In genomic region chr19:47989575-47989891, GRCm38 (mm10) we compare ENCODE assay signal across 20 mouse cellular contexts. TPM values are rescaled to one million over a fixed set of nuclear protein-coding genes. Genes with fewer than 3 reads are reported as not detected.
A peak's percentile ranks its signal among the peaks of the same experiment; 100 is the strongest.
DNase-seq lines count a peak whose midpoint lies in the region; ATAC-seq and TF ChIP-seq lines count a peak whose summit lies in the region.
"Had no signal": no experiment of that assay in that cellular context is flagged by ENCODE, and none has a peak within 500 bp of the region (broad histone marks: within the 10 kb centered on the region; RNA-seq: fewer than 3 reads in every experiment).

No protein-coding gene starts in this region.

- no peaks in the 10 kb centered on the region for H3K36me3 ChIP-seq in embryonic facial prominence, embryonic 11.5 days (replicated peaks; ENCODE audit: control insufficient read depth, insufficient read depth, low read depth, low read length)
- H3K36me3 ChIP-seq in embryonic facial prominence, embryonic 10.5 days (replicated peaks) = no peaks in the 10 kb centered on the region
- H3K36me3 ChIP-seq in hindbrain, embryonic 13.5 days = no peaks in the 10 kb centered on the region
- no peaks in the 10 kb centered on the region for H3K36me3 ChIP-seq in hindbrain, embryonic 16.5 days (ENCODE audit: control insufficient read depth, insufficient read depth, low read length)
- H3K36me3 ChIP-seq in midbrain, embryonic 13.5 days = no peaks in the 10 kb centered on the region
- H3K36me3 ChIP-seq in midbrain, postnatal 0 days (ENCODE audit: insufficient read depth, low read length) = no peaks in the 10 kb centered on the region
- H3K36me3 ChIP-seq: embryonic facial prominence, embryonic 13.5 days; forebrain, embryonic 12.5 days; heart, embryonic 12.5 days; intestine, embryonic 15.5 days had no signal

- no peak for DNase-seq in embryonic facial prominence, embryonic 11.5 days (ENCODE audit: low spot score)
- no peak for DNase-seq in embryonic facial prominence, embryonic 10.5 days (ENCODE audit: low spot score)
- no peak for DNase-seq in midbrain, postnatal 0 days (ENCODE audit: low spot score)
- no peak for DNase-seq in spleen, adult 12 weeks (ENCODE audit: low spot score)
- DNase-seq: adrenal gland, postnatal 10 days; B cell, adult 2 months; cerebellum, adult 11 months; cerebellum, adult 8-10 months; gastrocnemius, postnatal 14 days had no signal

- H3K4me3 ChIP-seq in embryonic facial prominence, embryonic 11.5 days (ENCODE audit: low read depth, low read length) = no peak overlapping the region
- H3K4me3 ChIP-seq in embryonic facial prominence, embryonic 10.5 days = no peak overlapping the region
- H3K4me3 ChIP-seq in hindbrain, embryonic 13.5 days = no peak overlapping the region
- H3K4me3 ChIP-seq in hindbrain, embryonic 16.5 days (ENCODE audit: low read length) = no peak overlapping the region
- H3K4me3 ChIP-seq in midbrain, embryonic 13.5 days (replicated peaks) = no peak overlapping the region
- no peak overlapping the region for H3K4me3 ChIP-seq in midbrain, postnatal 0 days (ENCODE audit: low read depth, low read length)
- H3K4me3 ChIP-seq: embryonic facial prominence, embryonic 13.5 days; forebrain, embryonic 12.5 days; heart, embryonic 12.5 days; intestine, embryonic 15.5 days had no signal

- no peak for TF ChIP-seq CTCF in midbrain, postnatal 0 days (IDR thresholded peaks at IDR 0.05)

- no peaks in the 10 kb centered on the region for H3K9me3 ChIP-seq in embryonic facial prominence, embryonic 11.5 days (replicated peaks; ENCODE audit: control insufficient read depth, low read length)
- no peaks in the 10 kb centered on the region for H3K9me3 ChIP-seq in embryonic facial prominence, embryonic 10.5 days
- no peaks in the 10 kb centered on the region for H3K9me3 ChIP-seq in hindbrain, embryonic 13.5 days
- H3K9me3 ChIP-seq in hindbrain, embryonic 16.5 days (ENCODE audit: control insufficient read depth, low read length) = no peaks in the 10 kb centered on the region
- H3K9me3 ChIP-seq in midbrain, embryonic 13.5 days = no peaks in the 10 kb centered on the region
- no peaks in the 10 kb centered on the region for H3K9me3 ChIP-seq in midbrain, postnatal 0 days (ENCODE audit: low read length)
- H3K9me3 ChIP-seq: embryonic facial prominence, embryonic 13.5 days; forebrain, embryonic 12.5 days; heart, embryonic 12.5 days; intestine, embryonic 15.5 days had no signal

- H3K4me1 ChIP-seq in embryonic facial prominence, embryonic 11.5 days (ENCODE audit: control insufficient read depth, insufficient read depth, low read length) = no peaks in the 10 kb centered on the region
- no peaks in the 10 kb centered on the region for H3K4me1 ChIP-seq in embryonic facial prominence, embryonic 10.5 days
- H3K4me1 ChIP-seq in hindbrain, embryonic 13.5 days (replicated peaks) = peaks cover 18% of the 10 kb centered on the region
- 0 out of 2 replicates have a peak, but pooled peaks cover 2% of the 10 kb centered on the region for H3K4me1 ChIP-seq in hindbrain, embryonic 16.5 days (ENCODE audit: control insufficient read depth, insufficient read depth, low read depth, low read length)
- H3K4me1 ChIP-seq in midbrain, embryonic 13.5 days (replicated peaks) = peaks cover 9% of the 10 kb centered on the region
- H3K4me1 ChIP-seq in midbrain, postnatal 0 days (ENCODE audit: insufficient read depth, low read length) = no peaks in the 10 kb centered on the region
- H3K4me1 ChIP-seq: heart, embryonic 12.5 days; intestine, embryonic 15.5 days had no signal

- no peak overlapping the region for H3K4me2 ChIP-seq in embryonic facial prominence, embryonic 11.5 days (ENCODE audit: low read depth, low read length)
- H3K4me2 ChIP-seq in hindbrain, embryonic 13.5 days = no peak overlapping the region
- H3K4me2 ChIP-seq in hindbrain, embryonic 16.5 days (ENCODE audit: low read length) = no peak overlapping the region
- no peak overlapping the region for H3K4me2 ChIP-seq in midbrain, embryonic 13.5 days (replicated peaks)
- H3K4me2 ChIP-seq in midbrain, postnatal 0 days (ENCODE audit: low read depth, low read length, poor library complexity, severe bottlenecking) = no peak overlapping the region
- H3K4me2 ChIP-seq: forebrain, embryonic 12.5 days; heart, embryonic 12.5 days; intestine, embryonic 15.5 days had no signal

- ATAC-seq in embryonic facial prominence, embryonic 11.5 days (replicated peaks; ENCODE audit: insufficient number of reproducible peaks, low FRiP score, low TSS enrichment, low read depth) = 0 out of 2 replicates have a peak, but pooled peaks have one; percentile 34
- ATAC-seq in hindbrain, embryonic 13.5 days (ENCODE audit: low FRiP score) = no peak
- no peak for ATAC-seq in hindbrain, embryonic 16.5 days
- no peak; the same call in none of the 2 replicates for ATAC-seq in midbrain, embryonic 13.5 days
- no peak for ATAC-seq in midbrain, postnatal 0 days (ENCODE audit: low FRiP score)
- ATAC-seq: CD4-positive, CD25-positive, alpha-beta regulatory T cell, adult 4 months; forebrain, embryonic 16.5 days; intestine, embryonic 15.5 days had no signal

- no peak overlapping the region for H3K9ac ChIP-seq in embryonic facial prominence, embryonic 11.5 days (replicated peaks; ENCODE audit: low read length)
- H3K9ac ChIP-seq in hindbrain, embryonic 13.5 days = no peak overlapping the region
- H3K9ac ChIP-seq in hindbrain, embryonic 16.5 days (ENCODE audit: low read depth, low read length) = no peak overlapping the region
- no peak overlapping the region for H3K9ac ChIP-seq in midbrain, embryonic 13.5 days (replicated peaks)
- no peak overlapping the region for H3K9ac ChIP-seq in midbrain, postnatal 0 days (replicated peaks; ENCODE audit: low read length, poor library complexity, severe bottlenecking)
- H3K9ac ChIP-seq: embryonic facial prominence, embryonic 13.5 days; forebrain, embryonic 12.5 days; heart, embryonic 12.5 days; intestine, embryonic 15.5 days had no signal

- no peaks in the 10 kb centered on the region for H3K27me3 ChIP-seq in embryonic facial prominence, embryonic 11.5 days (ENCODE audit: control insufficient read depth, insufficient read depth, low read length)
- no peaks in the 10 kb centered on the region for H3K27me3 ChIP-seq in embryonic facial prominence, embryonic 10.5 days (replicated peaks; ENCODE audit: low read depth, poor library complexity, severe bottlenecking)
- peaks cover 2% of the 10 kb centered on the region; the same call in 1 of the 2 replicates for H3K27me3 ChIP-seq in hindbrain, embryonic 13.5 days
- H3K27me3 ChIP-seq in hindbrain, embryonic 16.5 days (replicated peaks; ENCODE audit: control insufficient read depth, insufficient read depth, low read length) = peaks cover 2% of the 10 kb centered on the region; the same call in 1 of the 2 replicates
- H3K27me3 ChIP-seq in midbrain, embryonic 13.5 days = no peaks in the 10 kb centered on the region
- H3K27me3 ChIP-seq in midbrain, postnatal 0 days (ENCODE audit: insufficient read depth, low read length) = no peaks in the 10 kb centered on the region
- H3K27me3 ChIP-seq: forebrain, embryonic 12.5 days; intestine, embryonic 15.5 days had no signal

- H3K27ac ChIP-seq in embryonic facial prominence, embryonic 11.5 days (replicated peaks; ENCODE audit: low read depth, low read length) = no peak overlapping the region
- no peak overlapping the region for H3K27ac ChIP-seq in embryonic facial prominence, embryonic 10.5 days (replicated peaks)
- H3K27ac ChIP-seq in hindbrain, embryonic 13.5 days = peak overlapping the region; percentile 40; the same call in 1 of the 2 replicates
- no peak overlapping the region for H3K27ac ChIP-seq in hindbrain, embryonic 16.5 days (ENCODE audit: low read depth, low read length)
- H3K27ac ChIP-seq in midbrain, embryonic 13.5 days = 0 out of 2 replicates have a peak overlapping the region, but pooled peaks have one; percentile 27
- no peak overlapping the region for H3K27ac ChIP-seq in midbrain, postnatal 0 days (ENCODE audit: low read depth, low read length)
- H3K27ac ChIP-seq: embryonic facial prominence, embryonic 13.5 days; intestine, embryonic 15.5 days had no signal

- WGBS in embryonic facial prominence, embryonic 11.5 days = 86% methylated on average over 4 of the region's 4 CpGs
- 89% methylated on average over 4 of the region's 4 CpGs for WGBS in embryonic facial prominence, embryonic 10.5 days
- WGBS in hindbrain, embryonic 13.5 days = 58% methylated on average over 4 of the region's 4 CpGs
- WGBS in hindbrain, embryonic 16.5 days = 59% methylated on average over 4 of the region's 4 CpGs
- 68% methylated on average over 4 of the region's 4 CpGs for WGBS in midbrain, embryonic 13.5 days
- WGBS in midbrain, postnatal 0 days = 77% methylated on average over 4 of the region's 4 CpGs

RNA-seq across cellular contexts. Expression of gene Cfap58, which starts 52.1 kb away (rescaled TPM):
- 0.10 TPM in 1 of 2 replicates, not detected in the other for polyA plus RNA-seq in embryonic facial prominence, embryonic 11.5 days (2014; fragmentation: Nextera tagmentation; extraction: Ambion mirVana)
- not detected in 2 replicates for polyA plus RNA-seq in embryonic facial prominence, embryonic 10.5 days (2016; fragmentation: Nextera tagmentation; extraction: Ambion mirVana)
- 0.78 and 1.3 TPM in 2 replicates for polyA plus RNA-seq in hindbrain, embryonic 13.5 days (2015; fragmentation: Nextera tagmentation; extraction: Ambion mirVana)
- 0.60 and 0.88 TPM in 2 replicates for polyA plus RNA-seq in hindbrain, embryonic 16.5 days (2015; fragmentation: Nextera tagmentation; extraction: Ambion mirVana)
- 0.32 and 0.48 TPM in 2 replicates for polyA plus RNA-seq in midbrain, embryonic 13.5 days (2015; fragmentation: Nextera tagmentation; extraction: Ambion mirVana)
- total RNA-seq in midbrain, postnatal 0 days (2014; rRNA removed) = 0.38 and 1.2 TPM in 2 replicates
- 0.54 and 0.91 TPM in 2 replicates for polyA plus RNA-seq in midbrain, postnatal 0 days (2015; fragmentation: Nextera tagmentation; extraction: Ambion mirVana)
- total RNA-seq: common myeloid progenitor, adult 5-6 weeks; gastrocnemius, postnatal 14 days; MEL had no signal
- polyA plus RNA-seq: CD4-positive, CD25-positive, alpha-beta regulatory T cell, adult 4 months; heart, embryonic 12.5 days; intestine, embryonic 15.5 days had no signal

Comparison
In these comparisons a context has a peak if more than half of its experiments do, and no peak if none do; other contexts are left out.
1. H3K27ac ChIP-seq: peak in hindbrain, embryonic 13.5 days (single experiment) and midbrain, embryonic 13.5 days (single experiment); none in embryonic facial prominence, embryonic 11.5 days (single experiment), embryonic facial prominence, embryonic 10.5 days (single experiment), hindbrain, embryonic 16.5 days (single experiment) and midbrain, postnatal 0 days (single experiment).